In genomic region chr16:93973554-93973953, GRCm38 (mm10) we compare ENCODE assay signal across 8 mouse cellular contexts. TPM values are rescaled to one million over a fixed set of nuclear protein-coding genes. Genes with fewer than 3 reads are reported as not detected.
DNase-seq lines count a peak whose midpoint lies in the region; ATAC-seq and TF ChIP-seq lines count a peak whose summit lies in the region.

No protein-coding gene starts in this region.

- peak; percentile 64 for ATAC-seq in lung, embryonic 14.5 days (ENCODE audit: insufficient read depth)
- ATAC-seq in forebrain, embryonic 16.5 days, result no peak
- peak; percentile 61; the same call in 1 of the 2 replicates for ATAC-seq in liver, embryonic 13.5 days (ENCODE audit: low read depth)
- no peak for ATAC-seq in neural tube, embryonic 15.5 days (ENCODE audit: low FRiP score)

- H3K4me2 ChIP-seq in lung, embryonic 14.5 days, result peak overlapping the region; percentile 56
- peak overlapping the region; percentile 21; the same call in 1 of the 2 replicates for H3K4me2 ChIP-seq in forebrain, embryonic 16.5 days (ENCODE audit: low read length)
- H3K4me2 ChIP-seq in liver, embryonic 13.5 days, result peak overlapping the region; percentile 59
- peak overlapping the region; percentile 39 for H3K4me2 ChIP-seq in neural tube, embryonic 15.5 days

- H3K4me3 ChIP-seq in lung, embryonic 14.5 days (ENCODE audit: low read depth, low read length), result peak overlapping the region; percentile 28
- H3K4me3 ChIP-seq in forebrain, embryonic 16.5 days (replicated peaks; ENCODE audit: low read length), result no peak overlapping the region
- H3K4me3 ChIP-seq in liver, embryonic 13.5 days (replicated peaks), result peak overlapping the region; percentile 42
- 0 out of 2 replicates have a peak overlapping the region, but pooled peaks have one; percentile 3 for H3K4me3 ChIP-seq in neural tube, embryonic 15.5 days (replicated peaks)

- DNase-seq in lung, embryonic 14.5 days, result peak; percentile 57
- DNase-seq in lung, postnatal 25 days (ENCODE audit: low spot score), result no peak
- DNase-seq in liver, embryonic 13.5 days, result peak; percentile 12
- DNase-seq in cerebellum, adult 11-12 months, result no peak
- no peak for DNase-seq in frontal cortex, postnatal 10 days (ENCODE audit: low spot score in 2 of 2)
- DNase-seq in right cerebral cortex, postnatal 10 days (ENCODE audit: low spot score in 2 of 2), result no peak

- 49% methylated on average over 5 of the region's 5 CpGs for WGBS in lung, embryonic 14.5 days
- WGBS in forebrain, embryonic 16.5 days, result 43% methylated on average over 4 of the region's 5 CpGs
- whole genome bisulfite sequencing in liver, embryonic 13.5 days (ENCODE audit: insufficient replicate concordance), result 19% methylated on average over 5 of the region's 5 CpGs
- WGBS in neural tube, embryonic 15.5 days, result 39% methylated on average over 4 of the region's 5 CpGs

- H3K36me3 ChIP-seq in lung, embryonic 14.5 days (ENCODE audit: insufficient read depth), result no peaks in the 10 kb centered on the region
- no peaks in the 10 kb centered on the region for H3K36me3 ChIP-seq in forebrain, embryonic 16.5 days (ENCODE audit: control insufficient read depth, insufficient read depth)
- H3K36me3 ChIP-seq in liver, embryonic 13.5 days, result no peaks in the 10 kb centered on the region
- H3K36me3 ChIP-seq in neural tube, embryonic 15.5 days, result no peaks in the 10 kb centered on the region

- no peak overlapping the region for H3K27ac ChIP-seq in lung, embryonic 14.5 days (ENCODE audit: low read depth)
- H3K27ac ChIP-seq in forebrain, embryonic 16.5 days (ENCODE audit: low read length), result no peak overlapping the region
- no peak overlapping the region for H3K27ac ChIP-seq in liver, embryonic 13.5 days
- no peak overlapping the region for H3K27ac ChIP-seq in neural tube, embryonic 15.5 days (replicated peaks)

- peak overlapping the region; percentile 40; the same call in 1 of the 2 replicates for H3K9ac ChIP-seq in lung, embryonic 14.5 days
- H3K9ac ChIP-seq in forebrain, embryonic 16.5 days (replicated peaks; ENCODE audit: low read depth, low read length), result no peak overlapping the region
- H3K9ac ChIP-seq in liver, embryonic 13.5 days, result peak overlapping the region; percentile 45
- H3K9ac ChIP-seq in neural tube, embryonic 15.5 days (replicated peaks), result no peak overlapping the region

- no peak for TF ChIP-seq CTCF in lung, embryonic 14.5 days (IDR thresholded peaks at IDR 0.05; ENCODE audit: low read depth)

- H3K27me3 ChIP-seq in lung, embryonic 14.5 days (ENCODE audit: insufficient read depth, low read length), result no peaks in the 10 kb centered on the region
- no peaks in the 10 kb centered on the region for H3K27me3 ChIP-seq in forebrain, embryonic 16.5 days (replicated peaks; ENCODE audit: control insufficient read depth, insufficient read depth, low read length)
- H3K27me3 ChIP-seq in liver, embryonic 13.5 days, result no peaks in the 10 kb centered on the region
- no peaks in the 10 kb centered on the region for H3K27me3 ChIP-seq in neural tube, embryonic 15.5 days (replicated peaks)

- no peaks in the 10 kb centered on the region for H3K4me1 ChIP-seq in lung, embryonic 14.5 days (ENCODE audit: insufficient read depth)
- H3K4me1 ChIP-seq in forebrain, embryonic 16.5 days (replicated peaks; ENCODE audit: control insufficient read depth, insufficient read depth, low read length), result peaks cover 10% of the 10 kb centered on the region
- H3K4me1 ChIP-seq in liver, embryonic 13.5 days (replicated peaks), result peaks cover 19% of the 10 kb centered on the region
- H3K4me1 ChIP-seq in neural tube, embryonic 15.5 days, result no peaks in the 10 kb centered on the region

- H3K9me3 ChIP-seq in lung, embryonic 14.5 days (ENCODE audit: low read depth, low read length), result no peaks in the 10 kb centered on the region
- no peaks in the 10 kb centered on the region for H3K9me3 ChIP-seq in forebrain, embryonic 16.5 days (ENCODE audit: control insufficient read depth, low read length)
- no peaks in the 10 kb centered on the region for H3K9me3 ChIP-seq in liver, embryonic 13.5 days (replicated peaks)
- no peaks in the 10 kb centered on the region for H3K9me3 ChIP-seq in neural tube, embryonic 15.5 days (replicated peaks)

RNA-seq across cellular contexts. Expression of gene Cldn14, which starts 35.1 kb away (rescaled TPM):
- polyA plus RNA-seq in lung, embryonic 14.5 days (2014; fragmentation: Nextera tagmentation; extraction: Ambion mirVana), result not detected in 2 replicates
- not detected in 2 replicates for polyA plus RNA-seq in forebrain, embryonic 16.5 days (2015; fragmentation: Nextera tagmentation; extraction: Ambion mirVana)
- polyA plus RNA-seq in liver, embryonic 13.5 days (2015; fragmentation: Nextera tagmentation; extraction: Ambion mirVana), result 0.91 and 0.96 TPM in 2 replicates
- polyA plus RNA-seq in neural tube, embryonic 15.5 days (2015; fragmentation: Nextera tagmentation; extraction: Ambion mirVana), result not detected in 2 replicates

Comparison
In these comparisons a context has a peak if more than half of its experiments do, and no peak if none do; other contexts are left out.
1. DNase-seq: peak in lung, embryonic 14.5 days (single experiment) and liver, embryonic 13.5 days (single experiment); none in lung, postnatal 25 days (single experiment), cerebellum, adult 11-12 months (single experiment), frontal cortex, postnatal 10 days (0 of 2) and right cerebral cortex, postnatal 10 days (0 of 2).
2. ATAC-seq: peak in lung, embryonic 14.5 days (single experiment) and liver, embryonic 13.5 days (single experiment); none in forebrain, embryonic 16.5 days (single experiment) and neural tube, embryonic 15.5 days (single experiment).
3. H3K9ac ChIP-seq: peak in lung, embryonic 14.5 days (single experiment) and liver, embryonic 13.5 days (single experiment); none in forebrain, embryonic 16.5 days (single experiment) and neural tube, embryonic 15.5 days (single experiment).
4. Peak in every context shown above with its lines, with median percentiles within 50 percentile points of each other: H3K4me2 ChIP-seq.